Mouse (Mus musculus): ENCODE measurements around the gene Zfp160. TPM values are rescaled to one million over a fixed set of nuclear protein-coding genes. Genes with fewer than 3 reads are reported as not detected.
A peak's percentile ranks its signal among the peaks of the same experiment; 100 is the strongest.
"Not testable (repeated sequence)": the region's sequence is repeated elsewhere in the genome, so short reads cannot be mapped to it uniquely, and the experiment has no call there.

Zfp160 gene
- 10 to 100 TPM; 24.8 to 27.2 TPM for total RNA-seq (2021)
- long read RNA-seq, partial matches to known transcripts = 0 of 4 reads
- long read RNA-seq, other reads (novel, unspliced or antisense) = 1 of 4 reads

DNA sequence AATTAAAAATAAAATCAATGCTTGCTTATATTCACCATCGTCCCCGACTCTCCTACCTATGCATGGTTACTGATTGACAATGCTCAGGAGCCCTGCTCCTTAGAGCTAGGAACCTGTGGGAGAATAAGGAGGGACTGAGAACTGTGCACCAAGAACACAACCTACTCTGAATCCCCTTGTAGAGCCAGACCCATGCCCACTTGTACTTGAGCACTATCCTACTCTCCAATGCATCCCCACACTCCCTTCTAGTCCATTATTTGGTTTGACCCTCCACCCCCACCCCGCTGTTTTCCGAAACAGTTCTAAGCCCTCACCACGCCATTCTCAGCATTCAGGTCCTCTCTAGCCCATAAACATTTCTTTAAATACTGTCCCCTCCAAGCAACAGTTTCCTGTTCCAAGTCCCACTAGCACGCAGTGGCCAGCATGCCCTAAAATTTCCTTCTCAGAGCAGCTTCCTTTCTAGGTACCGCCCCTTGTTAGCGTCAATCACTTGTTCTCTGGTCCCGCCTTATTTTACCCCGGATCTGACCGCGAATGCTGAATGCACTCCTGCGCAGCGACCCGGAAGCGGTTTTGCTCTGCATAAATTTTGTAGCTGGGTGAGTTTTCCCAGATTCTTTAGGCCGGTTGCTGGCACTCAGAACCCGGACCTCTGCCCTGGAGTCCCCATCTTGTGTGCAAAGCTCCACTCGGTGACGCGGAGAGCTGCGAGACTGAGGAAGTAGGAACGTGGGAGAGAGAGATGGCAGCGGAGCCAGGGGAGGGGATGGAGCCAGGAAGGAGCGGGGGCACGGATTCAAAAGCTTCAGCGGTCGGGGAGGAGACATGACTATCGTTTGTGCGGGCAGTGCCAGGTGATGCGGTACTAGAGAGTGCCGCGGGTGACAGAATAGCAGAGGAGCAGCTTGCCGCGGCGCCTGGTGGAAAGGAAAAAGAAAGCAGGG, at the start of gene Zfp160:
Zfp160 (plus strand) TSS at position 522 of the 950 bp plus-strand sequence.
- DNase-seq (ENCODE audit: low spot score in 2 of 2) = peak; percentile 84 to 88

- no peak for DNase-seq (ENCODE audit: low spot score in 2 of 2)
Observed at GRCm38 (mm10) chr17:20960386-20960785, 48.3 kb upstream of the Zfp160 start.

GRCm38 (mm10) chr17:20965421-20965820, 43.3 kb upstream of the Zfp160 start:
- no peak for DNase-seq (ENCODE audit: low spot score in 2 of 2)

DNA sequence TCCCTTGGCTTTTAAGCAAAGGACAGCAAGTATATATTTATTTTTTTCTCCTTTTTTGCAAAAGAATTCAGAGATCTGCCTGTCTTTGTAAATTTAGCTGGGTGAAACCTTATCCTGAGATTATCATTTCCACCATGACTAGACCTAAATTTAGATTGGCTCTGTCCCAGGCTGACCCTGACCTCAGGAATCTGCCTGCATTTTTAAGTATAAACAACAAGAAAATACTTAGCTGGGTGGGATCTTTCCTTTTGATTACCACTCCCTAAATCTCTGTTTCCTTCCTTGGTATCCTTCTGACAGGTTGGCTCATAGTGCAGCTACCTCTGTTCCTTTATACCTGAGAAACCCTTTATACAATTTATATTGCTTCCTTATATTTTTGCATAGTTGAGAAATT, 42.0 kb upstream of the Zfp160 start:
- no peak for DNase-seq (ENCODE audit: low spot score in 2 of 2)

DNA sequence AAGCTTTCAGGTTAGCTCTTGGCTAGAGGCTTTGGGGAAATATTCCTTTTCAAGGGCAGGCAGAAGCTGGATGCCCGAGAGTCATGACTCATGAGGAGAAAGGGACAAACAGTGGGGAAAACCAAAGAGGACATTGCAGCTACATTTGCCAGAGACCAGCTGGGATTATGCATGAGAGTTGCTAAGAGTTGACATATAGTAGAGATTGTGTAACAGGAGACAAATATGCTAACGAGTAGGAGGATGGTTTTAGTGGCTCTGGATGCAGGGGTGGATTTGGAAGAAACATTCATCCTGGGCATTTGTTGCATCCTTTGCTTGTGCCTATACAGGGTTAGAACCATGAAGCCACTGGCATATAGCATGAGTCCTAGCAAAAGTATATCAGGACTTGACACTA, 15.0 kb upstream of the Zfp160 start:
- DNase-seq (ENCODE audit: low spot score in 2 of 2) = no peak

DNA sequence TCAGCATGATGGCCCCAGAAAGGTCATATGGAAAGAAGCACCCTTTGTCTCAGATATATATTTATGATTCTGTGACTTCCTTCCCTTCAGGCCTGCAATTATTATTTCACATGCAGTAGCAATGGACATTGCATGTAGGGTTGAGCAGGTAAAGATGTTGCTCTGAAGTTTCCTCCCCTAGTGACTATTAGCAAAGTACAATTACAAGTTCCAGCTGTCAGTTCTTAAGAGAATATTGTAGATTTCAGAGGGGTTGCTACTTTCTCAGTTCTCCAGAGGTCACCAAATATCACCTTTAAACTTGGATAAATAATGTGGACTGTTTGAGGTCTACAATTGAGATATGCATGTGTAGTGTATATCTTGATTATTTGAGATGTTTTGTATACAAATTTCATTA, 12.3 kb upstream of the Zfp160 start, which contains the start of gene Vmn1r233:
Vmn1r233 (minus strand) TSS at position 101 of the 400 bp plus-strand sequence.
- no peak for DNase-seq (ENCODE audit: low spot score in 2 of 2)

- no peak for DNase-seq (ENCODE audit: low spot score in 2 of 2)
Observed at GRCm38 (mm10) chr17:21009726-21010125, 1.0 kb downstream of the Zfp160 start.

DNA sequence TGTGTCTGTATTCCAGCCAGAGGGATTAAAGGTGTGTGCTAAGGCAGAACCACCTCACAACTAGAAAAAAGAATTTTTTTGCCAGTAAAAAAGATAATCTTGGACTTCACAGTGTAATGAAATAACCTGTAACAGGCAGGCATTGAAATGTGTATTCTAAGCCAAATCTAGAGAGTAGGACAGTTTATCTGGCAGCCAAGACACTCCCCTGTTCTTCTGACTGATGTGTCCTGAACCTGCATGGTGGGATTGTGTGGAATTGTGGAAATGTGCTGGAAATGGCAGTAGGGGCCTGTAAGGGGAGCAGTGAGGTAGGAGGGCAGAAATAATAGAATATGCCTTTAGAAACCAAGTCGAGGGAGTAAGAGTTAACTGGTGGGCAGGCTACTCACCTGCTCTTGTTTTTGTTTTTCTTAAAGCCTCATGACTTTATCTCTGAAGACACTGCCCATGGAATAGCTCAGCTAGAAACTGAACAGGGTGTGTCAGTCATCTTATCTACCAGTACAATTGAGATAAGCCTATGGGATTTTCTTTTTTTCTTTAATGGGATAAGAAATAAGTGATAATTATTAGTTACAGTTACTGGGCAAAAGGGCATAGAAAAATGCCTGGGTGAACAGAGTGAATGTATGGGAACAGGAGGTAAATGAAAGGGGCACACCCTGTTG, 9.8 kb downstream of the Zfp160 start:
- DNase-seq (ENCODE audit: low spot score in 2 of 2) = no peak

GRCm38 (mm10) chr17:21048020-21048419, 39.3 kb downstream of the Zfp160 start:
- DNase-seq (ENCODE audit: low spot score in 2 of 2) = not testable (repeated sequence)

DNA sequence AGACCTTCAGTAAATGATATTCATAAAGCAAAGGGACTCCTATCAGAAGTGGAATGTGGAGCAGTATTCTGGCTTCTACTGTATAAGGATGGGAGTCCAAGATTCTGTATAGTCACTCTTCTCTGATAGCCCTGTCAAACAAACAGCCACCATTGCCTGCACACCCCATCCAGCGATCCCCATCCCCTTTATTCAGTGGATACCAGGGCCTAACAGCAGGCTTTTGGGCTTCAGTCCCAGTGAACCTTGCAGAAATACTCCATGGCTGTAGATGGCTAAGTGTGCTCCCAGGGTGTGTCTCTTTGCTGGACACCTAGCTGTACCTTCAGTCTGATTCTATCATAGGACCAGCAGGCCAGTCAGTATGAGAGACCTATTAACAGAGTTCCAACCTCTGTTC, 42.2 kb downstream of the Zfp160 start:
- DNase-seq (ENCODE audit: low spot score in 2 of 2) = no peak

DNA sequence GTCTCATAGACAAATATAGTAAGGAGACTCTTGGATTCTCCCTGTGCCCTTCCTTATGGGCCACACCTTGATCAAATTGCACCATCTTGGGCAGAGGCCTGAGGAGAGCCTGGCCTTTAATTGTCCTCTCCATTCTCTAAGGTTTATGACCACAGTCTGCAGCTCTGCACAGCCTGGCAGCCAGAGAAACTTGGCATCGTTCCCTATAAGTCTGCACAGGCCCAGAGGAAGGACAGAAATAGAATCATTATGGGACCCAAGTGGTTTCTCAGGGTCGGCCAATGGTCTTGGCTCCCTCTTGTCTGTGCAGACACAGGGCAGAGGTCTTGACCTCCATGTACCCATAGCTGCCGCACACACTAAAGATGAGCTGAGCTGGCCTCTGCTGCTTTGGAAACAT, 42.6 kb downstream of the Zfp160 start:
- DNase-seq (ENCODE audit: low spot score in 2 of 2) = not testable (repeated sequence)

DNA sequence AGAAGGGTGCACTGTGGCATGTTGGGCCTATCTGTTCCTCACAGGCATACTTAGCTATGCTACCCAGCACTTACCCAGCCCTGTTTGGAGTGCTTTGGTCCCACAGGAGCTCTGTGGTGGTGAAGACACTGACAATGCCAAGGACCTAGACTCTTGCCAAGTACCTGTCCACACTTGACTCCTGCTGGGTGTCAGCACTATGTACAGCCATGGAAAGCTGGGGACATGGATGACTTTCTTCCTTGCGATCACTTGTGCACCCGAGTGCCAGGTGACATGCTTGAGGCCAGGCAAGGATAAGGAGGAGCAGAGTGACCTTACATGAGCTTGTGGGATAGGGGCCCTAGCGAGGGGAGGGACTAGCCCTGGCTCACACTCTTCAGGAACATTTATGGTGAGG, 43.2 kb downstream of the Zfp160 start:
- DNase-seq (ENCODE audit: low spot score in 2 of 2) = not testable (repeated sequence)

DNA sequence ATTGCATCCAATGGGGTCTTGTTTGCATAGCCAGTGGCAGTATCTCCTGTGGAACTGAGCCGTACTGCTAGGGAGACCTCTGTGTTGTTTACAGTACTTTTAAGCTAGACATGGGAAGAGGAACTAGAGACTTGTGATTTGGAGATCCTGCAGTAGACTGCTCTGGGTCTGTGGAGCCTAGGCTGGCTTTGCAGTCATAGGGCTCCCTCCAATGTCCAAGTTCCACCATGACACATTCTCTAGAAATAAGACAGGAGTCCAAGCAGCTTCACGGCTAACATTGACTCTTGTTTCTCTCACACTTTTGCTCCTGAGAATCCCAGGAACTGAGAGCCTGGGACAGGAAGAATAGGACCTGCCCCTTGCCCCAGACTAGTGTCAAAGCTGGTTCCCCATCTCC, 44.6 kb downstream of the Zfp160 start:
- no peak for DNase-seq (ENCODE audit: low spot score in 2 of 2)

- DNase-seq (ENCODE audit: low spot score in 2 of 2) = not testable (repeated sequence)
Observed at GRCm38 (mm10) chr17:21055111-21055510, 46.4 kb downstream of the Zfp160 start.

DNA sequence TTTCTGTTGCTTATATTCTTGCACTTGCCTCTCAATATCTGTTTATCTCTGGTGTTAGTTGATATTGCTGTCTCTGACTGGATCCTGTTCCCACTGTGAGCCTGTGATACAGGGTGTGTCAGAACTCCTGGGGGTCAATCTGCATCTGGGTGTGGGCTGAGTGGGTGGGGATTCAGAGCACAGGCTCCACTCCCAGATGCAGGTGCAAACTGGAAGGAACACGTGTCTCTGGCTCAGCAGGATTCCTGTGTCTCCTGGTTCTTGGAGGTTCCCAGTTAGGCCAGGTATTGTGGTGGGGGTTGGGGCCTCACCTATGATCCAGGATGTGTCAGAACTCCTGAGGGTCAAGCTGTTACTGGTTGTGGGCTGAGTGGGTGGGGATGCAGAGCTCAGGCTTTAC, 56.8 kb downstream of the Zfp160 start:
- DNase-seq (ENCODE audit: low spot score in 2 of 2) = no peak

DNA sequence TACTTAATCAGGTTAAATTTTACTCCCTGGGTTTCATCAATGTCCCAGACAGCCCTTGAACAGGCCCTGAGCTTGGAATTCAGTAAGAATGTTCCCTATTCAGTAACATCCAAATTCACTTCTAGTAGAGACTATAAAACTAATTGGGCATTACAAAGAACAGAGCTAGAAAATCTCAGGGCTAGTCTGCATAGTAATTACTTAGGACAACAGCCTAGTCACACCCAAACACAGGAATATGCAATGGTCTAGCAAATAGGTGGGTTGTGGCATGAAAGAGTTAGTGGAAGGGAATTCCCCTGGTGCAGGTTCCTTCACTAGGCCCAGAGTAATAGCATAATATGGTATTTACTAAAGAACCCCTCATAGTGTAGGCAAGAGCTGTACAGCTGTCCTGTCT, 58.3 kb downstream of the Zfp160 start:
- no peak for DNase-seq (ENCODE audit: low spot score in 2 of 2)

DNA sequence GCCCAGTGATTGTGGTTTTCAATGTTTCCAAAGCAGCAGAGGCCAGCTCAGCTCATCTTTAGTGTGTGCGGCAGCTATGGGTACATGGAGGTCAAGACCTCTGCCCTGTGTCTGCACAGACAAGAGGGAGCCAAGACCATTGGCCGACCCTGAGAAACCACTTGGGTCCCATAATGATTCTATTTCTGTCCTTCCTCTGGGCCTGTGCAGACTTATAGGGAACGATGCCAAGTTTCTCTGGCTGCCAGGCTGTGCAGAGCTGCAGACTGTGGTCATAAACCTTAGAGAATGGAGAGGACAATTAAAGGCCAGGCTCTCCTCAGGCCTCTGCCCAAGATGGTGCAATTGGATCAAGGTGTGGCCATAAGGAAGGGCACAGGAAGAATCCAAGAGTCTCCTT, 60.7 kb downstream of the Zfp160 start:
- not testable (repeated sequence) for DNase-seq (ENCODE audit: low spot score in 2 of 2)

DNA sequence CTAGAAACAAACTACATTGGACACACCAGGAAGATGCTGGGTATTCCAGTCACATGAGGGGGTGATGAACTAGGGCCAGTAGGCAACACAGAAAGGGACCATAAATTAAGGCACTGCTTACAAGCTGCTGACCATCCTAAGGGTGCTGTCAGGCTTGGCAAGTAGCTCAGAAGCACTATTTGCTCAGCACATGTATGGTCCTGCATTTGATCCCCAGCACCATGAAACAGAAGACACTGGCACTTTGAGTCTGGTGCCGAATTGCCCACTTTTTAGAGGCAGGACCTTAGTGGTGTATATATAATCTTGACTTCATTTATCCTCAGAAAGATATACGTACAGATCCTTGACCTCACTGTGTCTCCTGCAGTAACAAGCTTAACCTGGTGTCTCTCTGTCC, 62.3 kb downstream of the Zfp160 start:
- not testable (repeated sequence) for DNase-seq (ENCODE audit: low spot score in 2 of 2)

Data from layer of hippocampus, postnatal 10 days (tissue).